Mouse (Mus musculus): ENCODE measurements around the gene Fam216b. TPM values are rescaled to one million over a fixed set of nuclear protein-coding genes. Genes with fewer than 3 reads are reported as not detected.

Fam216b gene
- polyA plus RNA-seq, 1 experiment: 0.51 TPM

- no peaks in the 10 kb centered on the region for H3K4me1 ChIP-seq (ENCODE audit: control insufficient read depth, insufficient read depth, low read length)
- H3K27me3 ChIP-seq (ENCODE audit: control insufficient read depth, insufficient read depth, low read length): no peaks in the 10 kb centered on the region
- whole genome bisulfite sequencing: 96% methylated on average over 6 of the region's 6 CpGs
- no peak for DNase-seq
- TF ChIP-seq CTCF (IDR thresholded peaks at IDR 0.05; ENCODE audit: borderline replicate concordance, insufficient read depth, low read depth, low read length) (no peak), POLR2A (IDR thresholded peaks at IDR 0.05; ENCODE audit: borderline replicate concordance, insufficient read depth, low read length) (no peak)
- no peak overlapping the region for H3K27ac ChIP-seq (ENCODE audit: insufficient read depth, low read length)
- H3K4me3 ChIP-seq (replicated peaks; ENCODE audit: insufficient read depth, low read depth, low read length): no peak overlapping the region
Observed at GRCm38 (mm10) chr14:78040643-78041042, 48.2 kb downstream of the Fam216b start.

GRCm38 (mm10) chr14:78038876-78039275 lies 49.9 kb downstream of the Fam216b start:
- Histone ChIP-seq H3K27ac (ENCODE audit: insufficient read depth, low read length) (no peak overlapping the region), H3K27me3 (ENCODE audit: control insufficient read depth, insufficient read depth, low read length) (no peaks in the 10 kb centered on the region), H3K4me3 (replicated peaks; ENCODE audit: insufficient read depth, low read depth, low read length) (peak overlapping the region; percentile 0), H3K4me1 (ENCODE audit: control insufficient read depth, insufficient read depth, low read length) (no peaks in the 10 kb centered on the region)
- peak; percentile 27 to 29 for DNase-seq
- TF ChIP-seq CTCF (IDR thresholded peaks at IDR 0.05; ENCODE audit: borderline replicate concordance, insufficient read depth, low read depth, low read length) (no peak), POLR2A (IDR thresholded peaks at IDR 0.05; ENCODE audit: borderline replicate concordance, insufficient read depth, low read length) (no peak)
- 12% methylated on average over 8 of the region's 8 CpGs for WGBS

Other genes with a start within 250 kb of the Fam216b start
- 35.5 and 39.7 TPM in 2 replicates for gene Dnajc15, start 213.9 kb downstream of the Fam216b start, polyA plus RNA-seq (2012; rRNA removed)
- 0.25 and 0.28 TPM in 2 replicates for gene Epsti1, start 184.8 kb downstream of the Fam216b start, polyA plus RNA-seq (2012; rRNA removed)
- 0.05 TPM in 1 of 2 replicates, not detected in the other for gene Tnfsf11, start 219.0 kb upstream of the Fam216b start, polyA plus RNA-seq (2012; rRNA removed)

All from cerebellum, adult 2 months (tissue).